Mouse (Mus musculus) midbrain, embryonic 12.5 days (tissue): ENCODE measurements at regions not wholly inside any gene's neighbourhood (a gene's known extent, or its start where the extent isn't known, plus 50 kb on each side); places are given as distances from the start of the nearest gene placed in this dataset.

Source experiments
- ATAC-seq: fragments of 200-750 bp; cut with Nextera tagmentation; 2 replicates; pipeline ENCODE4 v1.8.0; 2017; ENCODE audit warnings: low read depth, moderate TSS enrichment, moderate library complexity; ENCODE audit not compliant: low FRiP score
- H3K27ac ChIP-seq: fragments of 300-500 bp; sonication (generic); replicated peaks from 2 replicates; pipeline ENCODE4 v1.5.1; 2016; ENCODE audit warnings: mild to moderate bottlenecking
- H3K27me3 ChIP-seq: fragments of 300-500 bp; sonication (generic); 2 replicates; pipeline ENCODE4 v1.6.1; 2016; ENCODE audit warnings: mild to moderate bottlenecking
- H3K36me3 ChIP-seq: fragments of 300-500 bp; sonication (generic); 2 replicates; pipeline ENCODE4 v1.6.1; 2016
- H3K4me1 ChIP-seq: fragments of 300-500 bp; sonication (generic); 2 replicates; pipeline ENCODE4 v1.6.1; 2016
- H3K4me2 ChIP-seq: fragments of 300-500 bp; sonication (generic); replicated peaks from 2 replicates; pipeline ENCODE4 v1.6.1; 2016; ENCODE audit warnings: mild to moderate bottlenecking, moderate library complexity
- H3K4me3 ChIP-seq: fragments of 300-500 bp; sonication (generic); 2 replicates; pipeline ENCODE4 v1.5.1; 2016; ENCODE audit warnings: mild to moderate bottlenecking
- H3K9ac ChIP-seq: fragments of 300-500 bp; sonication (generic); replicated peaks from 2 replicates; pipeline ENCODE4 v1.6.1; 2016; ENCODE audit warnings: mild to moderate bottlenecking, moderate library complexity
- H3K9me3 ChIP-seq: fragments of 300-500 bp; sonication (generic); 2 replicates; pipeline ENCODE4 v1.6.1; 2016; ENCODE audit warnings: mild to moderate bottlenecking
- WGBS: fragments of 180-500 bp; shearing (Covaris S2); methylation state at CpG from one replicate; pipeline ENCODE4 v1.1.7; 2016; 5-methylcytosine and 5-hydroxymethylcytosine counted together

GRCm38 (mm10) chr17:64382894-64383293, 51.2 kb upstream of the Pja2 start:
- 91% methylated on average over 6 of the region's 6 CpGs for WGBS

GRCm38 (mm10) chr17:64383600-64383999, 51.9 kb upstream of the Pja2 start:
- no peaks in the 10 kb centered on the region for H3K36me3 ChIP-seq
- no peak overlapping the region for H3K9ac ChIP-seq
- H3K4me2 ChIP-seq = no peak overlapping the region
- 90% methylated on average over 11 of the region's 11 CpGs for WGBS
- no peak overlapping the region for H3K4me3 ChIP-seq
- no peaks in the 10 kb centered on the region for H3K4me1 ChIP-seq
- no peaks in the 10 kb centered on the region for H3K9me3 ChIP-seq
- no peaks in the 10 kb centered on the region for H3K27me3 ChIP-seq
- ATAC-seq = no peak
- no peak overlapping the region for H3K27ac ChIP-seq

More at GRCm38 (mm10) chr17:64382894-64383293, 51.2 kb upstream of the Pja2 start:
- H3K27me3 ChIP-seq = no peaks in the 10 kb centered on the region
- H3K27ac ChIP-seq = no peak overlapping the region
- no peaks in the 10 kb centered on the region for H3K4me1 ChIP-seq
- no peak overlapping the region for H3K4me3 ChIP-seq
- no peaks in the 10 kb centered on the region for H3K9me3 ChIP-seq
- ATAC-seq = no peak
- no peaks in the 10 kb centered on the region for H3K36me3 ChIP-seq
- no peak overlapping the region for H3K4me2 ChIP-seq
- no peak overlapping the region for H3K9ac ChIP-seq

GRCm38 (mm10) chr17:64390349-64390748, 58.6 kb upstream of the Pja2 start:
- ATAC-seq = no peak
- Histone ChIP-seq H3K9me3 (no peaks in the 10 kb centered on the region), H3K4me2 (no peak overlapping the region), H3K4me1 (no peaks in the 10 kb centered on the region), H3K4me3 (no peak overlapping the region), H3K27ac (no peak overlapping the region), H3K27me3 (no peaks in the 10 kb centered on the region), H3K9ac (no peak overlapping the region), H3K36me3 (no peaks in the 10 kb centered on the region)
- WGBS = 84% methylated on average over 1 of the region's 1 CpGs

GRCm38 (mm10) chr17:64397254-64397897, 65.7 kb upstream of the Pja2 start:
- peaks cover 6% of the 10 kb centered on the region; the same call in 1 of the 2 replicates for H3K4me1 ChIP-seq
- H3K27ac ChIP-seq = no peak overlapping the region
- no peak overlapping the region for H3K9ac ChIP-seq
- no peak overlapping the region for H3K4me3 ChIP-seq
- 61% methylated on average over 12 of the region's 12 CpGs for WGBS
- ATAC-seq = no peak
- no peaks in the 10 kb centered on the region for H3K9me3 ChIP-seq
- H3K4me2 ChIP-seq = no peak overlapping the region
- no peaks in the 10 kb centered on the region for H3K36me3 ChIP-seq
- H3K27me3 ChIP-seq = no peaks in the 10 kb centered on the region

- no peaks in the 10 kb centered on the region for H3K9me3 ChIP-seq
- H3K9ac ChIP-seq = no peak overlapping the region
- ATAC-seq = no peak
- H3K27ac ChIP-seq = no peak overlapping the region
- H3K4me2 ChIP-seq = no peak overlapping the region
- H3K27me3 ChIP-seq = no peaks in the 10 kb centered on the region
- 92% methylated on average over 9 of the region's 9 CpGs for WGBS
- no peaks in the 10 kb centered on the region for H3K36me3 ChIP-seq
- H3K4me1 ChIP-seq = peaks cover 6% of the 10 kb centered on the region; the same call in 1 of the 2 replicates
- H3K4me3 ChIP-seq = no peak overlapping the region
Observed at GRCm38 (mm10) chr17:64398114-64398692, 66.5 kb upstream of the Pja2 start.

- Histone ChIP-seq H3K9ac (no peak overlapping the region), H3K4me2 (no peak overlapping the region), H3K27me3 (no peaks in the 10 kb centered on the region), H3K27ac (no peak overlapping the region), H3K36me3 (no peaks in the 10 kb centered on the region), H3K4me1 (peaks cover 6% of the 10 kb centered on the region; the same call in 1 of the 2 replicates), H3K4me3 (no peak overlapping the region), H3K9me3 (no peaks in the 10 kb centered on the region)
- WGBS = 77% methylated on average over 3 of the region's 3 CpGs
- ATAC-seq = no peak
Observed at GRCm38 (mm10) chr17:64398708-64399107, 67.0 kb upstream of the Pja2 start.

- Histone ChIP-seq H3K4me2 (no peak overlapping the region), H3K36me3 (no peaks in the 10 kb centered on the region), H3K27me3 (no peaks in the 10 kb centered on the region), H3K4me1 (peaks cover 7% of the 10 kb centered on the region; the same call in 1 of the 2 replicates), H3K9ac (no peak overlapping the region), H3K4me3 (no peak overlapping the region), H3K27ac (no peak overlapping the region), H3K9me3 (no peaks in the 10 kb centered on the region)
- WGBS = 79% methylated on average over 5 of the region's 5 CpGs
- no peak for ATAC-seq
Observed at GRCm38 (mm10) chr17:64406742-64407254, 75.1 kb upstream of the Pja2 start.

GRCm38 (mm10) chr17:64407255-64408011, 75.7 kb upstream of the Pja2 start:
- Histone ChIP-seq H3K4me3 (no peak overlapping the region), H3K9ac (no peak overlapping the region), H3K4me1 (peaks cover 7% of the 10 kb centered on the region; the same call in 1 of the 2 replicates), H3K4me2 (no peak overlapping the region), H3K9me3 (no peaks in the 10 kb centered on the region), H3K27me3 (no peaks in the 10 kb centered on the region), H3K27ac (0 out of 2 replicates have a peak overlapping the region, but pooled peaks have one; percentile 2), H3K36me3 (no peaks in the 10 kb centered on the region)
- no peak for ATAC-seq
- WGBS = 73% methylated on average over 13 of the region's 13 CpGs

GRCm38 (mm10) chr17:64425811-64426210, 94.1 kb upstream of the Pja2 start:
- Histone ChIP-seq H3K4me1 (no peaks in the 10 kb centered on the region), H3K36me3 (no peaks in the 10 kb centered on the region), H3K27me3 (no peaks in the 10 kb centered on the region), H3K9me3 (no peaks in the 10 kb centered on the region), H3K4me3 (no peak overlapping the region), H3K27ac (no peak overlapping the region), H3K9ac (no peak overlapping the region), H3K4me2 (no peak overlapping the region)
- WGBS = 98% methylated on average over 1 of the region's 1 CpGs
- ATAC-seq = no peak

- Histone ChIP-seq H3K4me2 (no peak overlapping the region), H3K27ac (no peak overlapping the region), H3K4me1 (no peaks in the 10 kb centered on the region), H3K27me3 (no peaks in the 10 kb centered on the region), H3K9ac (no peak overlapping the region), H3K36me3 (no peaks in the 10 kb centered on the region), H3K9me3 (no peaks in the 10 kb centered on the region), H3K4me3 (no peak overlapping the region)
- no peak for ATAC-seq
- 75% methylated on average over 5 of the region's 5 CpGs for WGBS
Observed at GRCm38 (mm10) chr17:64426536-64426935, 94.8 kb upstream of the Pja2 start.

GRCm38 (mm10) chr17:64439571-64439970, 107.9 kb upstream of the Pja2 start:
- Histone ChIP-seq H3K4me1 (peaks cover 3% of the 10 kb centered on the region; the same call in 1 of the 2 replicates), H3K9me3 (no peaks in the 10 kb centered on the region), H3K27me3 (no peaks in the 10 kb centered on the region), H3K4me2 (no peak overlapping the region), H3K27ac (no peak overlapping the region), H3K9ac (no peak overlapping the region), H3K4me3 (no peak overlapping the region), H3K36me3 (no peaks in the 10 kb centered on the region)
- no peak for ATAC-seq
- WGBS = 86% methylated on average over 1 of the region's 1 CpGs

- no peak overlapping the region for H3K4me2 ChIP-seq
- no peak for ATAC-seq
- H3K27me3 ChIP-seq = no peaks in the 10 kb centered on the region
- H3K4me1 ChIP-seq = no peaks in the 10 kb centered on the region
- 0 out of 2 replicates have a peak, but pooled peaks cover 3% of the 10 kb centered on the region for H3K9me3 ChIP-seq
- WGBS = 53% methylated on average over 2 of the region's 2 CpGs
- H3K36me3 ChIP-seq = no peaks in the 10 kb centered on the region
- no peak overlapping the region for H3K9ac ChIP-seq
- H3K27ac ChIP-seq = no peak overlapping the region
- no peak overlapping the region for H3K4me3 ChIP-seq
Observed at GRCm38 (mm10) chr17:64454736-64455135, 123.0 kb upstream of the Pja2 start.
